Mouse (Mus musculus) stomach, postnatal 0 days (tissue): ENCODE data around the gene D630045J12Rik. TPM values are rescaled to one million over a fixed set of nuclear protein-coding genes. Genes with fewer than 3 reads are reported as not detected.

Experiments
- ATAC-seq: fragments of 200-750 bp; cut with Nextera tagmentation; 2 replicates; pipeline ENCODE4 v1.8.0; 2017; ENCODE audit not compliant: low FRiP score, low TSS enrichment
- DNase-seq: peaks from one replicate; pipeline ENCODE4 v3.0.0-alpha.2; 2016; ENCODE audit warnings: low spot score
- H3K27ac ChIP-seq: fragments of 300-500 bp; sonication (generic); replicated peaks from 2 replicates; pipeline ENCODE4 v1.5.1; 2014; ENCODE audit warnings: mild to moderate bottlenecking, control low read depth
- H3K27me3 ChIP-seq: fragments of 300-500 bp; sonication (generic); 2 replicates; pipeline ENCODE4 v1.6.1; 2014; ENCODE audit warnings: low read length; ENCODE audit not compliant: control insufficient read depth, insufficient read depth
- H3K36me3 ChIP-seq: fragments of 300-500 bp; sonication (generic); 2 replicates; pipeline ENCODE4 v1.6.1; 2014; ENCODE audit warnings: low read length, mixed read lengths; ENCODE audit not compliant: control insufficient read depth, insufficient read depth
- H3K4me1 ChIP-seq: fragments of 300-500 bp; sonication (generic); replicated peaks from 2 replicates; pipeline ENCODE4 v1.6.1; 2014; ENCODE audit warnings: antibody characterized with exemption; ENCODE audit not compliant: control insufficient read depth, insufficient read depth
- H3K4me2 ChIP-seq: fragments of 300-500 bp; sonication (generic); replicated peaks from 2 replicates; pipeline ENCODE4 v1.6.1; 2014; ENCODE audit warnings: low read depth, mild to moderate bottlenecking, control low read depth, moderate library complexity
- H3K4me3 ChIP-seq: fragments of 300-500 bp; sonication (generic); 2 replicates; pipeline ENCODE4 v1.5.1; 2014; ENCODE audit warnings: low read depth, low read length, control low read depth
- H3K9ac ChIP-seq: fragments of 300-500 bp; sonication (generic); 2 replicates; pipeline ENCODE4 v1.6.1; 2014; ENCODE audit warnings: mild to moderate bottlenecking, low read length, control low read depth, mixed read lengths
- H3K9me3 ChIP-seq: fragments of 300-500 bp; sonication (generic); 2 replicates; pipeline ENCODE4 v1.6.1; 2016; ENCODE audit warnings: low read length; ENCODE audit not compliant: control insufficient read depth
- CTCF ChIP-seq: IDR thresholded peaks from 2 replicates; pipeline ENCODE4 v1.5.1; 2016; ENCODE audit warnings: antibody characterized with exemption, low read depth, mild to moderate bottlenecking, moderate library complexity
- EP300 ChIP-seq: optimal IDR thresholded peaks from 2 replicates; pipeline ENCODE3; 2016; ENCODE audit warnings: antibody characterized with exemption
- WGBS: fragments of 180-500 bp; shearing (Covaris S2); extraction: QIAGEN DNeasy Blood & Tissue Kit; methylation state at CpG from one replicate; pipeline ENCODE4 v1.1.7; 2014; 5-methylcytosine and 5-hydroxymethylcytosine counted together
- polyA plus RNA-seq: library from polyadenylated mRNA; unstranded; fragments of >200 nt; fragmentation: Nextera tagmentation; extraction: Ambion mirVana; gene quantifications from 2 replicates; pipeline ENCODE4 v1.2.1, GENCODE M21; 2015

Gene D630045J12Rik
- polyA plus RNA-seq, 1 experiment from 2014 or later: 0.70 TPM

- no peak for TF ChIP-seq CTCF
- TF ChIP-seq EP300: no peak
- H3K27me3 ChIP-seq: no peaks in the 10 kb centered on the region
- no peak overlapping the region for H3K9ac ChIP-seq
- WGBS: 94% methylated on average over 2 of the region's 2 CpGs
- ATAC-seq (no peak), DNase-seq (no peak)
- no peaks in the 10 kb centered on the region for H3K4me1 ChIP-seq
- H3K27ac ChIP-seq: no peak overlapping the region
- no peaks in the 10 kb centered on the region for H3K36me3 ChIP-seq
- H3K9me3 ChIP-seq: no peaks in the 10 kb centered on the region
- H3K4me3 ChIP-seq: no peak overlapping the region
- H3K4me2 ChIP-seq: no peak overlapping the region
Observed at GRCm38 (mm10) chr6:38219261-38219660, 34.5 kb downstream of the D630045J12Rik start.

- Histone ChIP-seq H3K4me3 (no peak overlapping the region), H3K9ac (no peak overlapping the region), H3K27ac (no peak overlapping the region), H3K9me3 (no peaks in the 10 kb centered on the region), H3K4me2 (no peak overlapping the region), H3K27me3 (no peaks in the 10 kb centered on the region), H3K4me1 (no peaks in the 10 kb centered on the region), H3K36me3 (no peaks in the 10 kb centered on the region)
- ATAC-seq (no peak), DNase-seq (no peak)
- 82% methylated on average over 14 of the region's 14 CpGs for WGBS
- TF ChIP-seq CTCF (no peak), EP300 (no peak)
Observed at GRCm38 (mm10) chr6:38215448-38216110, 38.2 kb downstream of the D630045J12Rik start.

- H3K27ac ChIP-seq: no peak overlapping the region
- H3K27me3 ChIP-seq: no peaks in the 10 kb centered on the region
- H3K9ac ChIP-seq: no peak overlapping the region
- no peak overlapping the region for H3K4me3 ChIP-seq
- H3K4me1 ChIP-seq: no peaks in the 10 kb centered on the region
- ATAC-seq (no peak), DNase-seq (no peak)
- H3K9me3 ChIP-seq: no peaks in the 10 kb centered on the region
- no peak overlapping the region for H3K4me2 ChIP-seq
- no peaks in the 10 kb centered on the region for H3K36me3 ChIP-seq
- no peak for TF ChIP-seq EP300
- TF ChIP-seq CTCF: no peak
- 88% methylated on average over 2 of the region's 2 CpGs for WGBS
Observed at GRCm38 (mm10) chr6:38207621-38208020, 46.2 kb downstream of the D630045J12Rik start.

GRCm38 (mm10) chr6:38206941-38207531 is 46.8 kb downstream of the D630045J12Rik start:
- no peak overlapping the region for H3K27ac ChIP-seq
- no peaks in the 10 kb centered on the region for H3K27me3 ChIP-seq
- H3K36me3 ChIP-seq: no peaks in the 10 kb centered on the region
- H3K4me3 ChIP-seq: no peak overlapping the region
- no peak overlapping the region for H3K4me2 ChIP-seq
- H3K9me3 ChIP-seq: no peaks in the 10 kb centered on the region
- TF ChIP-seq CTCF: no peak
- 25% methylated on average over 8 of the region's 8 CpGs for WGBS
- ATAC-seq: no peak
- no peak for DNase-seq
- no peaks in the 10 kb centered on the region for H3K4me1 ChIP-seq
- no peak overlapping the region for H3K9ac ChIP-seq

GRCm38 (mm10) chr6:38205375-38205774 is 48.4 kb downstream of the D630045J12Rik start:
- no peak for DNase-seq
- H3K27ac ChIP-seq: no peak overlapping the region
- no peaks in the 10 kb centered on the region for H3K36me3 ChIP-seq
- H3K4me3 ChIP-seq: no peak overlapping the region
- no peaks in the 10 kb centered on the region for H3K9me3 ChIP-seq
- no peak overlapping the region; the same call in 1 of the 2 replicates for H3K4me2 ChIP-seq
- H3K27me3 ChIP-seq: no peaks in the 10 kb centered on the region
- ATAC-seq: no peak
- TF ChIP-seq CTCF (no peak), EP300 (no peak)
- no peaks in the 10 kb centered on the region for H3K4me1 ChIP-seq
- 73% methylated on average over 6 of the region's 6 CpGs for WGBS
- H3K9ac ChIP-seq: no peak overlapping the region

- no peak for ATAC-seq
- no peak for DNase-seq
- 59% methylated on average over 3 of the region's 4 CpGs for WGBS
Observed at GRCm38 (mm10) chr6:38203820-38204219, 50.0 kb downstream of the D630045J12Rik start.

More at GRCm38 (mm10) chr6:38203820-38204219, 50.0 kb downstream of the D630045J12Rik start:
- no peak overlapping the region for H3K4me3 ChIP-seq
- H3K9ac ChIP-seq: no peak overlapping the region
- no peaks in the 10 kb centered on the region for H3K36me3 ChIP-seq
- TF ChIP-seq EP300: no peak
- no peak for TF ChIP-seq CTCF
- no peaks in the 10 kb centered on the region for H3K27me3 ChIP-seq
- H3K4me2 ChIP-seq: no peak overlapping the region
- no peaks in the 10 kb centered on the region for H3K4me1 ChIP-seq
- H3K27ac ChIP-seq: no peak overlapping the region
- no peaks in the 10 kb centered on the region for H3K9me3 ChIP-seq
